Mouse (Mus musculus): Measurements from ENCODE around the gene Tmem150c.
A peak's percentile ranks its signal among the peaks of the same experiment; 100 is the strongest.

Tmem150c gene

DNA sequence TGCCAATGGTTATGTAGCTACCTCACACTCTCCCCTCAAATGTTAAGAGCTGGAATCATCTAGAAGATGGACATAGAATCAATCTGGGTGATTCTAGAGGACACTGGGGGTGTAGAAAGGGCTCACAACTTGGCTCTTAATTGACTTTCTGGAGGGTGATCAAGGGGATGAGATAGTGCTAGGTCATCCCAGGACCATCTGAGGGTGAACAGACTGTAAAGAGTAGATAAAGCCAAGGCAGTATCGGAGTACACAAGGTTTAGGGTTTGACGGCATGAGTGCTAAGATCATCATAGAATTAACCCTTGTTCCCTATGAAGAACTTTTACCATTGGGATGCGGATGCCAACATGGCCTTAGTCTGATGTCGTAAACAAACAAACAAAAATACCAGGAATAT is 61.6 kb downstream of the Tmem150c start:
- DNase-seq (ENCODE audit: low spot score): no peak

- DNase-seq (ENCODE audit: low spot score): no peak
Observed at GRCm38 (mm10) chr5:100096955-100097354, 62.7 kb downstream of the Tmem150c start.

DNA sequence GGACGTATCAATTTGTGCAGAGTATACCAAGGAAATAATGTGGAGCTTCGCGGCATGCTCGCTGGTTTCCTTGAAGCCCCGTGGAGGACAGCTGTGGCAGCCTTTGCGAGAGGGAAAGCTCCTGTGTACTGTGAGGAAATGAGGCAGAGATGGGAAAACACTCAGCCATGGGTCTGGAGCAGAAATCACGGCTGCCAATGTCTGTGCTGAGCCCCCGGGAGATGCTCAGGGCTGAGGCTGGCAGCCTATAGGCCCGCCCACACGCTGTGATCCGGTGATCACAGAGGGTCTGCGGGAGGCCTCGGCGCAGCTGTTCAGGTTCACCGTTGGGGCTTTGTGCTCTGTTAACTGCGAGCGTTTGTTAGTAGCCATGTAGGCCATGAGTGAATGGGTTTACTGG is 68.0 kb downstream of the Tmem150c start:
- no peak for DNase-seq (ENCODE audit: low spot score)

DNA sequence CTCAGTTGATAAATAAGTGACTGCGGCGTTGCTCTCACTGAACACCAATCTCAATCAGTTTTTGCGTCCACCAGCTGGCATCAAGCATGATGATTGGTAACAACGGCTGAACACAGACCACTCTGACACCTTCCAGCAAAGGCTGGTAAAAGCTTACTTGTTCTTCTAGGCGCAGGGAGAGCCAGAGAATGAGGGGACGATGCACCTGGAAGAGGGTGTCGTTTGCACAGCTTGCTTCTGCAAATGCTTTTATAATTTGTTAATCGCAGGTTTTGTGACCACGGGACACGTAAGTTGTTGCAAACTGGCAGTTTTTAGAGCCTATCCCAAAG is 68.4 kb downstream of the Tmem150c start:
- no peak for DNase-seq (ENCODE audit: low spot score)

GRCm38 (mm10) chr5:100090515-100091262 is 68.9 kb downstream of the Tmem150c start:
- no peak for DNase-seq (ENCODE audit: low spot score)

DNA sequence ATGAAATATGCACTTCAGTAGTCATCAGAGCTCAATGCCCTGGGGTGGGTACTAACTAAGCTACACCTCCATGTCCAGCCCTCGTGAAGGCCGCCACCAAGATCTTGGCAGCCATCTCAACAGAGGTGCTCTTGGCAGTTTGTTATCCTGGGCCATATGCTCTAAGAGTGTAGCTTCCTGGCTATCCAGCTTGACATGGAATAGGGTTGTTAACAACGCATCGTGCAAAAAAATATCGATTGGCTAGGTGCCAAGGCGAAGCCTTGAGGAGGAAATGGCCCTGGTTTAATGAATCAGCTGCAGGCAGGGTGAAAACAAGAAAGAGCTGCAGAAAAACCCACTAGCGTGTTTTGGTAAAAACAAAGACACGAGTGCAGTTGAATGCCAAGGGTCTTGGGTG is 74.5 kb downstream of the Tmem150c start:
- no peak for DNase-seq (ENCODE audit: low spot score)

DNA sequence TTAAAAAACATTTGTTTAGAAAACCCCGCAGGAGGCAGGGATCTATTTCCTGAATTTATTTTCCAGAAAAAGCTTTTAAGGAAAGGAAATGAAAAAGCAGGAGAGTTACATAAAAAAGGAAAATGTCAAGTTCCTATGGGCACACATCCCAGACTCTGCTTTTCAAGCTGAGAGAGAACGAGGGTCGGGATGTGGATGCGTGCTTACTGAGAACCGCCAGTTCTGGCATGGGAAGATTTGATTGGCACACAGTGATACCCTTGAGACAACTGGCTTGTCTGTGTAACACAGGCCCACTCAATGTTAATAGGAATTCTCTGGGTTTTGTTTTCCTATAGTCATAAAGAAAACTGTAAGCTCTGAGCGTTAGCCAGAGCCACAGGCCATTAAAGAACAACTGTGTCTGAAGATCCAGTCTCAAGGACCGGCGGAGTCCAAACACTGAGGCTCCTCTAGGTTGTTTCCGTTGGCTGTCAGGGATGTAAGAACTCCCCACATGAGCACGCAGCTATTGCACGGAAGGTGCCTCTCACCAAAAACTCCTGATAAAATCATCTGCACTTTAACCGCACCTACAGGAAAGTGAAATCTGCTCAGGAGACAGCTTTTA is 75.5 kb downstream of the Tmem150c start:
- no peak for DNase-seq (ENCODE audit: low spot score)

DNA sequence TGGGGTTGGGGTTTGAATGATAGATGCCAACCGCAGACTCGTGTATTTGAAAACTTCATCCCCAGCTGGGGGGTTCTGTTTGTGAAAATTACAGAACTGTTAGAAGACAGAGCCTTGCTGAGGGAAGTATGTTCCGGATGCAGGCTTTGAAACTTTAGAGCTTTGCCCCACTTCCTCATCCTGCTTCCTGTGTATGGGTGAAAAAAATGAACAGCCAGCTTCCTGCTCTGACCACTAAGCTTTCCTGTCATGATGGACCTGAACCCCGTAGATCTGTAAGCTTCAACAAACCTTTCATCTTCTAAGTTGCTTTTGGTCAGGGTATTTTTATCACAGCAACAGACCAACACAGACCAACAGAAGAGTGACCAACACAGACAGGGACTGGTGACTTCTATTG is 77.6 kb downstream of the Tmem150c start:
- DNase-seq (ENCODE audit: low spot score): no peak

DNA sequence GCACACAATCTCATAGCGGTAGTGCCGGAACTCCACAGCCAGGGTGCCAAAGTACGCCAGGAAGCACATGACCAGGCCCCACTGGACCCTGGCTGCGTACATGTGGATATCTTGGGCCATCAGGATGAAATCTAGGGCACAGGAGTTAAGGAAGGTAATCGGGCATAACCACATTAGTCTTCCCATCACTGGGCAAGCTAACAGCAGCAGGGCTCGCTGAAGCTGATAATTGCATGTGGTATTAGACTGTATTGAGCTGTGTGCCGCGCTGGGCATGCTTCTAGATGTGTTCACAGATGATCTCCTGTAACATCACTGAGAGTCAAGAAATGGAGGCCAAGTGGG is 79.7 kb downstream of the Tmem150c start:
- DNase-seq (ENCODE audit: low spot score): no peak

DNA sequence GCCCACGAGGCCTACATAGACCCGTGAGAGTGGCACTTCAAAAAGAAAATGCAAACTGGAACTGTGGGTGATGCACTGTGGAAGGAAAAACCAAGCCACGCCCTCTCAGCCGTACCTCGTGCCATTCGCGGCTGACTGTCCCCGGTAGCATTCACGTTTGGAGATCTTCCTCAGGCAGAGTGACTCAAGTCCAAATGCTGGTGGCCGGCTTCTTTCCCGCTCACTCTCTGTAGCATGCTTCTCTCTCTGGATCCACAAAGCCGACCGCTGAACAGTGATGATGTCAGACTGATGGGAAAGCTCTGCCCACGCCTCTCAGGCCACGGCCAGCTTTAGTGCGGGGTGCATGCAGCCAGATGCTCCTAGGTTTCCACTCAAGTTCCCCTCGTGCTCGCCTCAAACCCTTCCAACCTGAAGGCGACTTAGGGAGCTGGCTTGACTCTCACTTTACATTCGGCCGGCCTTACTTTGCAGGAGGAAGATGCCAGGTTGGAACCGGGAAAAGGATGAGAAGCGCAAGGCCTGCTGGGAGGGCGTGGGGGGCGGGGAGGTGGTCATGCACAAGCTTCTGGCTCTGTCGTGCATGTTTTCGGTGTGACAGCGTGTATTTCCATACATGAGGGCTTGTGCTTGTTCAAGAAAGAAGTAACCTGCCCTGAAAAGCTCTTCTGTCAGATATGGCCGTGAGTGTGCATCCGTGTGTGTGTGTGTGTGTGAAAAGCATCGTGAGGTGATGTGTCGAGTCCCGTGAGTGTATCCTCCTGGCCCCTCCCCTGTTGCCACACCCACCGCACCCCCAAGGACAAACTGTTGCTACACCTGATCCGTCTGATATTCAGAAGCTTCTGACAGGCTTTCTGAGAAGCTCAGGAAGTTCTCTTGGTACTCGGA is 80.3 kb downstream of the Tmem150c start:
- no peak for DNase-seq (ENCODE audit: low spot score)

- no peak for DNase-seq (ENCODE audit: low spot score)
Observed at GRCm38 (mm10) chr5:100074571-100074970, 85.0 kb downstream of the Tmem150c start.

- no peak for DNase-seq (ENCODE audit: low spot score)
Observed at GRCm38 (mm10) chr5:100072557-100072956, 87.1 kb downstream of the Tmem150c start.

DNA sequence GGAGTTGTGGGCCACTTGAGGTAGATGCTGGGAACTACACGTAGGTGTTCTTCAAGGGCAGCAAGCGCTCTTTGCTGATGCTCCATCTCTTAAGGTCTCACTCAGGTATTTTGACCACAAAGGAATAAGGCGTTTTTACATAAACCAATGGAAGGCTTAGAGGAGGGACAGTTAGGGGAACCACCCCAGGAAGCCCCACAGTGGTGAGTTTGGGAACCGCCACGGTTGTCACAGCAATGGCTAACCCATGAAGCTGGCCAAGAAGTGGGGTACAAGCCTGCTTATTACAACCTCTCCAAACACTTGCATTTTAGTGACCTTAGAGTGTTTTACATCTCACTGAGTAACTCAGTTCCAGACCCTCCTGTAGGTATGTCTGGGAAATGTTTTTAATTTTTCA is 88.1 kb downstream of the Tmem150c start:
- DNase-seq (ENCODE audit: low spot score): no peak

DNA sequence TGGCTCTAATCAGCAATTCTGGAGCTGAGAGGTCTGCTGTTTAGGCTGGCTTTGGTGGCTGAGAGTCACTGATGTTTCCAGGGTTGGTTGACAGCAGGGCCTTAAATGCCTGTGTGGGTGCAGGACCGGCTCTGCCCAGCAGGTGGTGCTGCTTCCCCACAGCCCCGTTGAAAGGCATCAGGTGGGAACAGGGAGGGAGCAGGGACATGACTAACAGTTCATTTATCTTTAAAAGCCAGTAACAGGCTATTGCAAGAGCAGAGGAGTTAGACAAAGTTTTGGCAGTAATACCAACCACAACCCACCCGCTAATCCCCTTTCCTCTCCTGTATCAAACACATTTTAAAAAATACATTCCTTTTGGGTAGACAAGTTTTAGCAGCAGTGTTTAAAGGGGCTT is 89.4 kb downstream of the Tmem150c start:
- peak; percentile 78 for DNase-seq (ENCODE audit: low spot score)

DNA sequence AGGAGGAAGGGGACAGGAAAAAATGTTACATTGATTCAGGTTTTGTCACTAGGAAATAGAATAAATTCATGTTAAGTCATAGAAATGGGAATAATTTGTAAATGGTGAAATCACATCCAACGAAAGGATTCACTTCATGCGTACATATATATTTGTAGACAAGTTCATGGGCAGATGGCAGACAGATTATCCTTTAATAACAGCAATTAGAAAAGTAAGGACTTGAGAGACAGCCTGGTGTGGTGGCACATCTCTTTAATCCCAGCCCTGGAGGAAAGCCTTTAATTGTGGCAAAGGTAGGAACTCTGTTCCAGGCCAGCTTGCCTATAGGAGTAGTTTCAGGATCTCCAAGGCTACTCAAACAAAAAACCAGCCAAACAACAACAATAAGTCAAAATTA is 90.1 kb downstream of the Tmem150c start:
- DNase-seq (ENCODE audit: low spot score): no peak

DNA sequence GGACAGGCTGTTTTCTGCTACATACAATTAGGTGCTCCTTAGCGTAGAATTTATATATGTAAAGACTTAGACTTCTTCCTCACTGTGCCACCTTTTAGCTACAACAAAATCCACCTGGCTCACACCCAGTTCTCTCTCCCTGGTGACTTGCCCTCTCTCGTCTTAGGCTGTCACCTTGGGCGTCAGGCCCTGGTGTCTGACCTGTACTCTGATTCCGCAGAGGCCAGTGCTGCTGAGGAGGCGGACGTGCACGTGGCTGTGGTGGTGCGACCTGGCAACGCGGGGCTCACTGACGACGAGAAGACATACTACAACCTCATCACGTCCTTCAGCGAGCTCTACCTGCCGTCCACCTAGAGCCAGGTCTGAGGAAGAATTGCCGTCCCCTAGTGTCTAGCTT is 92.0 kb downstream of the Tmem150c start:
- no peak for DNase-seq (ENCODE audit: low spot score)

- DNase-seq (ENCODE audit: low spot score): no peak
Observed at GRCm38 (mm10) chr5:100060876-100061275, 98.7 kb downstream of the Tmem150c start.

DNA sequence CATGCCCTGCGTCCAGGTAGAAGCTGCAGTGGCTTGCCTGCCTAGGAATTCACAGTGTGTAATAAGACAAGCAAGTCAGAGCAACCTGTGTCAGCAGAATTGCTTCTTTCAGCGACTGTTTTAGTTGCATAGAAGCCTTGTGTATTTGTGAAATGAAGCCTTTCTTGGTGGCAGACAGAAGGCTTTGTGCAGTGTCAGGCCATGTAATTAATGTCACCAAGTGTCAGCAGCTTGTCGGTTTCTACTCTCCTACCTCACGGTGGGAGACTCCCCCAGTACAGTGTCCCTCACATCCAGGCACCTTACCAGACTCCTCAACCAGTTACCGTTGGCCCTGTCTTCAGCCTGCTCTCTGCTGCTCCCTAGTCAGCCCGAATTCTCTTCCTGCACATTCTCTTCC is 100.3 kb downstream of the Tmem150c start:
- DNase-seq (ENCODE audit: low spot score): no peak

DNA sequence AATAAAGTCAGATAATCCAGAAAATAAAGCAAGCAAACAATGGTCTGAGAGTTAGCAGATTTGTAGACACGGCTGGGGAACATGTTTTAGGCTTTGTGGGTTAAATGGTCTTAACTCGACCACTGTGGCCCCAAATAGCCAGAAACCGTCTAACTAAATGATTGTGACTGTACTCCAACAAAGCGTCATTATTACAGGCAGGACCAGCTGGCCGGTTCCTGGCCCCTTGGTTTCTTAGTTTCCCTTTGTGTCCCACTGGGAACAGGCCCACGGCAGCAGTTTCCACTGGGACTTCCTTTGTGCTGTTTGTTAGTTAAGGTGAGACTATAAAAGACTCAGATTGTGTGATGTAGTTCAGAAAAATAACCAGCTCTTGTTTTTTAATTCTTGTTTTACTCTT is 100.9 kb downstream of the Tmem150c start:
- DNase-seq (ENCODE audit: low spot score): no peak

DNA sequence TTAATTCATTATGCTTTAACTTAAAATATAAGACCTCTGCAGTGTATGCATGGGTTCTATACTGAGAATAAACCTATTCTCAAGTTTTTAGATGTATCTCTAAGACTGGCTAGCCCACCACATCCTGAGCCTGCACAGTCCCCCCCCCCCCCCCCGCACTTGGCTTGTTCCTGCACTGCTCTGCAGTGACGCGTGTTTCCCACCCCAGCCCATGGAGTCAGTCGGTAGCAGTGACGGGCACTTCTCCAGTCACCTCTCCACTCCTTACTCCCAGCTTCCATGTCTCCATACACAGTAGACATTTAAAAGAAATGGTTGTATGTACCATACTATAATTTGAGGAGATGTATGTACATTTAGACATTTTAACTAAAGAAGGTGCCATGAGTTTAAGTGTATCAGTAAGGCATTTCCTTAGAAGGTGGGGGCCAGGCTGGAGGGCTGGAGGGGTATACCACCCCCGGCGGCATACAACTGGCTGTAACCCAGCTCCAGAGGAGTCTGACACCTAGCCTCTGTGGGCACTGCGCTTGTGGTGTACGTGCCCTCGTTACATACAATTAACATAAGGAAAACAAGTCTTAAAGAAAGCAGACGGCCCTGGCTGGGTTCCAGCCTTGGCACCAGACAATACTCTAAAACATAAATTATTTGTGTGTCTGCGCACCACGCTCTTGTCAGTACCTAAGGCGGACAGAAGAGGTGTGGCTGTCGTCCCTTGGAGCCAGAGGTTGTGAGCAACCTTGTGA is 102.0 kb downstream of the Tmem150c start:
- no peak for DNase-seq (ENCODE audit: low spot score)

GRCm38 (mm10) chr5:100055866-100056369 is 103.7 kb downstream of the Tmem150c start:
- no peak for DNase-seq (ENCODE audit: low spot score)

DNA sequence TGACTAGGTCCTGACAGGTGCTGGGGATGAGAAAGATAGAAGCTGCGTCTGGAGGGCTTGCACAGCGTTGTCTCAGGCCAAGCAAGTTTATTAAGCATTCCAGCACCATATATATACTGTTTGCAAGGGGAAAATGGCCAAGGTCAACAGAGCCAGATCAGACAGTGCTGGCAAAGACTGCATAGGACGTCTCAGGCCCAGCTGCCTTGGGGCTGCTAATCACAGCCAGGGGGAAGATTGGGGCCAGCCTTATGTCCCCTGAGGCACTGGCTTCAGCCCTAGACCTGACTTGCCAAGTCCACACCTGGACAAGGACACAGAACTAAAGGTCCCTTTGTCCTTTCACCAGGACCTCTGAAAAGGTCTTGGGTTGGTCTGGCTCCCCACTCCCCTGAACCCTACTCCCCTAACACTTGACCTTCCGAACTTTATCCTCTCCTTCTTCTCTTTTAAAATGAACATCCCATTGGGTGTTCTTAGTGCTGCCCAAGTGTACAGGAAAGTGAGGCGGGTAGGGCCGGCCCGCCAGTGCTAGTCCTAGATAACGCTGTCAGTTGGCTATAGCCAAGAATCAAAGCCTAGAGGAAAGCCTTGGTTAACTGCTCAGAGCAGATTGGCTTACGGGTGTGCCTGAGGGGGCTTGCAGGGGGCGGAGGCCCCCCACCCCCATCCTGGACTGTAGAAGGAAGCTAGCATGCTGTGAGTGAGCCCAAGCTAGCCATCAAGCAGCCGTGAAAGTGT is 104.6 kb downstream of the Tmem150c start:
- no peak for DNase-seq (ENCODE audit: low spot score)
